Mouse (Mus musculus) urinary bladder, adult 2 months (tissue): Measurements from ENCODE around the gene Snapc3. TPM values are rescaled to one million over a fixed set of nuclear protein-coding genes. Genes with fewer than 3 reads are reported as not detected.

Experiments used
- DNase-seq: peaks from one replicate; pipeline ENCODE4 v3.0.0; 2022; ENCODE audit warnings: low spot score
- polyA plus RNA-seq: library from polyadenylated mRNA; depleted of rRNA; stranded (reverse); fragments of >200 nt; gene quantifications from 2 replicates; pipeline ENCODE4 v1.2.3, GENCODE M21; 2012; rRNA removed

Snapc3 gene
- polyA plus RNA-seq = 22.6 and 30.0 TPM in 2 replicates

DNA sequence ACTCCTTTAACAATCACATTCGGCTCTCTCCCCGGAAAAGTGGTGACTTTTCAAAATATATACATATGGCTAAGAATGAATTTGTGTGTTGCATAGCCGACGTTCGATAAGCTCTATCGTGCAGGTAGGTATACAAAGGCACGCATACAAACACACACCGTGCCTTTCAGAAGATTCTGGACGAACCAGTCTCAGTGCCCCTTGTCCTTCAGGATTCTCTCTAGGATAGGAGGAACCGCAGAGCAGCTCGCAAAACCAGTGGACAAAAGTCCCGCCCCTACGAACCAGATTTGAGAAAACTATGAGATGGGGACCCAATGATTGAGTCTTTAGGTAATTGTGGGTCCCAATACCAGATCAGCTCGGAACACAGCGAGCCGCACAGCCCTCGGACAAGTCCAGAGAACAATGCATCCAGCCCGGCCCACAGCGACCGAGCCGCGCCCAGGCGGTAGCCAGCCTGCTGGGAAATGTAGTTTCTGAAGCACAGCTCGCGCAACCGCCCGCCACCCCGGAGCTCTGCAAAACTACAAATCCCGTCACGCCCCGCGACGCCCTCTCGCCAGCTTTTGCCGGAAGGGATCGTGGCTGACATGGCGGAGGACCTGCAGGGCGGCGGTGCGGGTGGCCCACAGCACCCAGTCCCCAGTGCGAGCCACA, at the start of gene Snapc3:
Gene Snapc3, plus strand, starts transcription at position 565 of the 660 bp plus-strand sequence.
- peak; percentile 91 for DNase-seq

DNA sequence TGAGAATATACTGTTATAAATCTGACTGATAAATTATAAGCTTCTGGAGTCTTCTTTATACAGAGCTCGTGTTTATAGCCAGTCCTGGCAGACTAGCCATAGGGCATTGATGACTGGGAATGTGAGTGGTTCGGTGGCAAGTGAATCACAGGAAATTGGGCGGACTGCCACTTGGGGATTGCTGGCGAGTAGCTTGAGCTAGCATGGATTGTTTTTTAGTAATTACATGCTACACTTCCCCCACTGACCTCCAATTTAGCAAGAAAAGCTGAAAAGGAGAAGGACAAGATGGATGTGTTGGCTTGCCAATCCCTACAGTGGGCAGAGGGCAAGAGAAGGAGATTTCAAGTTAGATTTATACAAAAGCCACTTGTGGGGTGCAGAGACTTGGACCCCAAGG, 44.1 kb upstream of the Snapc3 start:
- no peak for DNase-seq

DNA sequence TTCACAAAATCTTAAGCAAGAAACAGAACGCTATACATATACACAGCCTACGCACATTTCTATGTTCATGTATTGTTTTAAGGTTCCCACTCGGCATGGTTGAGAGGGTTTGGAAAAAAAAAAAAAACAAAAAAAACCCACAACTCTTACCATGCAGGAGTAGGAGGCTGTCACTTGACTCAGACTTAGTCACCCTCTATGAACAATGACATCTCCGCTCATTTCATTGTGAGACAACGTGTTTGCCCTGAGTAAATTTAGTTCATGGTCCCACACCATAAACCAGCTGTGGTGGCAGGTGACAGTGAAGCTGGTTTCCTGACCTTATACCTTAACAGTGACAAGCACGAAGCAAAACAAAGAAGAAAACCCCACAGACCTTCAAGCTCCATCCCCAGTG, 41.9 kb upstream of the Snapc3 start:
- no peak for DNase-seq

DNA sequence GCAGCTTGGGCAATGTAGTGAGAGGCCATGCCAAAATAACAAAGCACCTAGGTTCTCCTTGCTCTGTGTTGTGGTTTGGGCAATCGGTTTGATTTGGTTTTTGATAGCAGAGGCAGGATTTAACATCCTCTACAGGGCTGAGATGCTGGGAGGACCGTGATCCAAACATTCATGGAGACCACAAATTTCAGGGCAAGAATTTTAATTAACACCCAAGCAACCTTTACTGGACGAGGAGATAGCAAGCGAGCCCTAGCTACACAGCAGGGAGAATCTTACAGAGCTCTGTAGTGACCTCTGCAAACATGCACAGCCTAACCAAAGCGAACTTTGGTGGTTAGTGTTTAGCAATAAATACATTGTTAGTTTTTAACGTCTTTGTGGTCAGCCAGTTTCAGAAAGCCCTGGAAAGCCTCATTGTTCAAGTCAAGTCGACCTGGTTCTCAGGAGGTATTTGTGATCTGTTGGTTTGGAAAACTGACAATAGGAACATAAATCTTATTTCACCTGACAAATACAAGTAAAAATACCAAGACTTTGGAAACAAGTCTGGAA, 41.0 kb upstream of the Snapc3 start:
- DNase-seq = no peak

DNA sequence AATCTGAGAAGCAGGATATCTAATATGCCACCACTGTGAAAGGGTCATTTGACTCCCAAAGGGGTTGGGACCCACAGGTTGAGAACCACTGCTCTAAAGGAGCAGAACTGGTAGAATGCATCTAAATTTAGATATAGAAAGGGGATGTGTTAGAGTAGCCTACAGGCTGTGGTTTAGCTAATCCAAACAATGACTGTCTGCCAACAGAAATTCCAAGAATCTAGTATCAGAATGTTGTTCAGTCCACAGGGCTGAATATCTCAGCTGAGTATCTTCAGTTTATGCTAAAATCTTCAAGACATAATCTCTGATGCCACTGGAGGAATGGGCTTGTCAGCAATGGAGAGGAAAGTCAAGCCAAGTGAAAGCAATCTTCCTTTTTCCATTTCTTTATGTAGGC, 38.5 kb upstream of the Snapc3 start:
- no peak for DNase-seq

DNA sequence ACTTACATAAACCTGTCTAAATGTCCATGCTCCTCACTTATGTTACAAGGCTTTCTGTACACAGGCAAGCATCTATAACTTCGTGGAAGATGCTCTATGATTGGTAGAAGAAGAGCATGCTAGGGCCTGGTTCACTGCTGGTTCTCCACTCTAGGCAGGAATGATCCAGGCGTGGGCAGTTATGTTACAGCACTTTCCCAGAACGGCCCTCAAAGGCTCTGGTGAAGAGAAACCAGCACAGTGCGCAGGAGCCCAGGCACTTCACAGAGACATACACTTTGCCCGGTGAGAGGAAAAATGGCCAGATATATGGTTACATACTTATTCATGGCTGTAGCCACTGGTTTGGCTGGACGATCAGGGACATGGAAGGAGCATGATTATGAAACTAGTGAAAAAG, 37.8 kb upstream of the Snapc3 start:
- DNase-seq = no peak

DNA sequence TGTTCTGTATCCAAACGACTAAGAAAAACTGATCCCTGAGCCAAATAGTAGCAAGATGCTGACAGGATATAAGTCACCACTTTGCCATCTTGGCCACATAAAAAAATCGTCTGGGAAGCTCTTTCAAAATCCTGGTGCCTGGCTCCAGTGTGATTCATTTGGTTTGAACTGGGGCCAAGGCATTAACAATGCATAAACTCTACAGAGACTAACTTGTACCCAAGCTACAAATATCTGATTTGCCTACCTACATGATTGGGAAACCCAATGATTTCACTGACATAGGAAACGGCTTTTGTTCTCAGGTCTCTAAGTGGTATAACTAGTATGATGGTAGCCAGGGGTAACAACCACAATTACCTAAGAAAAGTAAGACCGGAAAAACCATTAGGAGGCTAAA, 37.3 kb upstream of the Snapc3 start:
- no peak for DNase-seq

DNA sequence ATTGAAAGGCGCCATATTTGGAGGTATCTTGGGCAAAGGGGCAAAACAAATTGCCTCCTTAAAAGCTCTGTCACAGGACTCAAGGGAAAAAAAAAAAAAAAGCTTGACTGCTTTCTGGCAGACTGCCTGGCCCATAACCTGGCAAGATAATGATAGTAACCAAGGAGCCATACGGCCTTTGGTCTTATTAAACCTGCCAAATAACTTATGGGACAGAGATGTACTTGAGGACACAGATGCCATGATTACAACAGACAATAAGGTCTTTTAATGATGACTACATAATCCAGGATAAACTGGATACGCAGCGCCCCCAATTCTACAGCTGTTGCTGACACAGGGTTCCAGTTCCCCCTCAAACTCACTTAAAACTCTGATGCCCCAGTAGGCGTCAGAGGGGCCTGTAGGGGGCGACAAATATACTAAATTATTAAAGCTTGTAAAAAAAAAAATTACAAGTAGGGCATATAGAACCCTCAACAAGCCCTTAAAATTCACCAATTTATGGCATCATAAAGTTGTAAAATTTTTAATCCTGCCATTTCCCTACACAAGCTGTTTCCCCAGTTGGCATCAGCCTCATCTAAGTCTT, 33.5 kb upstream of the Snapc3 start:
- DNase-seq = no peak

DNA sequence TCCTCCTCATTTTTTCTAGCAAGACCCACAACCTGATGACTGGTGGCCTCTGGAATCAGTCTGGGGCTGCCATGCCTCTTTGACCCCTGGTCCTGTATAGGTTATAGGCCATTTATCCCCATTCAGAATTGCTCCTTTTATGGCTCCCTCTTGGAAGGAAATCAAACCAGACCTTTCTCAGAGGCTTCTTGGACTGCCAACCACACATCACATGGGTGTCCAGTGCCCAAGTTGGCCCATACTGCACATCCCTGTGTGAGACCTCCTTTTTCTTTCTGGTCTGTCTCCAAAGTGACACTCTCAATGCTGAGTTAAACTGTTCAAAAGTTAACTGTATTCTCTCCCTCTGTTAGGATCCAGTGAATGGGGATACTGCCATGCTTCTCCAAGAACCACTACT, 32.4 kb upstream of the Snapc3 start:
- no peak for DNase-seq

DNA sequence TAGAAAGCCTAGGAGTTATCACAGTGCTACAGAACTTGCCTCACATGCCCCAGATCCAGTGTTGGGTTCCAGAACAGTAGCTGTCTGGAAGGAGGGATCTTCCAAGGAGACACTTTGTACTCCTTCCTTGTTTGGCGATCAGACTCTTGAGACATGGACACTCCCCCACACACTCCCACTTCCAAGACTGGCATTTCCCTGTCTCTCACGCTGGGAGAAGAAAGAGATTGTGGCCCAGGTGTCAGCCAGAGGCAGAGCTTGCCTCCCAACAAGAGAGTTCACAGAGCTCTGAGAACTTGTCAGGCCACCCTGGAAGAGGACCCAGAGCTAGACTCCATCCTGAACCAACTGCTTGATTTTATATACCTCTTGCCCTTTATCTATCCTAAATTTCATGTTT, 27.0 kb upstream of the Snapc3 start:
- DNase-seq = no peak

DNA sequence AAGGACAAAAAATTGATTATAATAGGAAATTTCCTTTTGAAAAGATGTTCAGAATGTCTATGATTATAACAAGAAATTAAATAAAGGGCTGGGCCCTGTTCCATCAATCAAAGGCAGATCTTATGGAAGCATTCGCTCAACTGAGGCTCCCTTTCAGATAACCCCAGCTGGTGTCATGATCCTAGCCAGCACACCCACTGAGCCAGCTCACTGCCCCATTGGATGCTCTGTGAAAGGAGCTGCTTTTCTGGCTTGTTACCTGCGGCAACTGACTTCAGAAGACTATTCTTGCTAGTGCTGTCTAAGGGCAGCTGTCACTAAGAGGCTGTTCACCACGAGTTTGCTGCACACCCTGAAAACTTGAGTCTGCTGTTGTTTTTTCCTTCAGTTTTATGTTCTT, 25.6 kb upstream of the Snapc3 start:
- DNase-seq = no peak

DNA sequence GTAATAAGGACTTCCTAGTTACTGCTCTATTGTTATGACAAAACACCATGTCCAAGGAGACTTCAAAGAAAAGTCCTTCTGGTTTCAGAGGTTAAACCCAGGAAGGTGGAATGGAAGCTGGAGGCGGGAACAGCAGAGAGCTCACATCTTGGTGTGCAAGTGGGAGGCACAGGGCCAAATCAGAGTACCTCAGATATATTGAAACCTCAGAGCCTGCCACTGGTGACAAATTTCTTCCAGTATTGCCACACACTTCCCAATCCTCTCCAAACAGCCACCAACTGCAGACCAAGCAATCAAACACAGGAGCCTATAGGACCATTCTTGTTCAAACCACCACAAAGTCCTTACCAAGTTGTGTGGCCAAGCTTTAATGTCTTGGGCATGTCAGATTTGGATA, 23.8 kb upstream of the Snapc3 start:
- no peak for DNase-seq

DNA sequence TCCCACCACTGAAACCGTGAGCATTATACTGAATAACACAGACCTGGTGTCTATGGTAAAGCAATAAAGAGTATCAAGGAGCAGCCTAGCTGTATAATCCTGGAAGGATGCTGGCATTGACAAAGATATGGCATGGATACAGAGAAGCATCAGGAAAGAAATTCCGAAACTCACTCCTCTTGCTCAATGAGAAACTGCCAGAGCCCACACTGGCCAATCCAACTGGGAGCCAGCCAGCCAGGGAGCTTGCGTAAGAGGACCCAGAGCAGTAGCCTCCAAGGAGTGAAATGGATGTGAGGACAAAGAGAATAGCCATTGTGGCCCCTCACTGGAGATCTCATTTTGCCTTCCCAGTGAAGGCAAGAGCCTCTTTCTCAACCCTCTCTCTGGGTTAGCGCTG, 21.2 kb upstream of the Snapc3 start:
- DNase-seq = no peak

DNA sequence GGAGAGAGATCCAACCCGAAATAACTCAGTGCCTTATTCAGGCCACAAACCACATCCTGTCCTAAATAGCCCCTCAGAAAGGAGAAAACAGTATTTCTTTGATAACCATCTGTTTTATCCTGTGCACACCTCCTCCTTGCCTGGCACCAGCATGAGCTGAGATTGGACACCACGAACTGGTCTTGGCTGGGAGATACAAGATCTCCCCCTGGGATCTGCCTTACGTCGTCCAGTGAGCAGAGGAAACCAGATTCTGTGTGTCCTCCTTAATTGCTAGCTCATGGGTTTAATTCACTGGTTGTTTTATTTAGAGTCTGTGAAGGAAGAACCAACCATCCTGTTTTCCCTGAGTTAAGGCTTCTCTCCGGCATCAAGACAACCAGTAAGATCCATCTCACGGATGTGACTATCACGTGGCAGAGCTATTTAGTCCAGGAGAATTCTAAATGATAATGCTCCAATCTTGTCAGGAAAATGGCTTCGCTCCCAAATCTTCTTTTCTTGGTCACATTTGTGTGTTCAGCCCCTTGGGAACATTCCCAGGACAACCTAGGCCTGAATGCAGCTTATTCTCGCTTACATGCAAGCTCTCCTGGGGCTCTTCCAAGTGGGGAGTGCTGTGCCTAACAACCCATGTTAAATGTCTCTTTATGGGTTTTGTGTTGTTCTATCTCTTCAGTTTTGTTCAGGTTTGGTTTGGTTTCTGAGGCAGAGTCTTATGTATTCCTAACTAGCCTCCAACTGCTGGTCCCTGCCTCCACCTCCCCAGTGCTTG, 20.3 kb upstream of the Snapc3 start:
- DNase-seq = no peak

DNA sequence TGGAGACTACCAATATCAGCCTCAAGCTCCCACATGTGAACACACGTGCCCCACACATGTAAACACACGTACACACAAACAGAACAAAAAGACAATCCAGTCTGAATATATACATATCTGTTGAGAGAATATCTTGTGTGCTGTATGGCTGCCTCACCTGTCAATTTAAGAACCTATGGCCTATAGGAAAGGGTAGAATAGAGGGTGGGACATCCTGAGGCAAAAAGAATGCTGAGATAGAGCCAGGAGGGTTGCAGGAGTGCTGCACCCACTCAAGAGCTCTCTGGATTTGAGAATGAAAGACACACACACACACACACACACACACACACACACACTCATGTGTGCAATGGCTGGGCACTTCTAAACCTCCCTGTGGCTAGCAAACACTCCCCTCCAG, 19.0 kb upstream of the Snapc3 start:
- DNase-seq = no peak

DNA sequence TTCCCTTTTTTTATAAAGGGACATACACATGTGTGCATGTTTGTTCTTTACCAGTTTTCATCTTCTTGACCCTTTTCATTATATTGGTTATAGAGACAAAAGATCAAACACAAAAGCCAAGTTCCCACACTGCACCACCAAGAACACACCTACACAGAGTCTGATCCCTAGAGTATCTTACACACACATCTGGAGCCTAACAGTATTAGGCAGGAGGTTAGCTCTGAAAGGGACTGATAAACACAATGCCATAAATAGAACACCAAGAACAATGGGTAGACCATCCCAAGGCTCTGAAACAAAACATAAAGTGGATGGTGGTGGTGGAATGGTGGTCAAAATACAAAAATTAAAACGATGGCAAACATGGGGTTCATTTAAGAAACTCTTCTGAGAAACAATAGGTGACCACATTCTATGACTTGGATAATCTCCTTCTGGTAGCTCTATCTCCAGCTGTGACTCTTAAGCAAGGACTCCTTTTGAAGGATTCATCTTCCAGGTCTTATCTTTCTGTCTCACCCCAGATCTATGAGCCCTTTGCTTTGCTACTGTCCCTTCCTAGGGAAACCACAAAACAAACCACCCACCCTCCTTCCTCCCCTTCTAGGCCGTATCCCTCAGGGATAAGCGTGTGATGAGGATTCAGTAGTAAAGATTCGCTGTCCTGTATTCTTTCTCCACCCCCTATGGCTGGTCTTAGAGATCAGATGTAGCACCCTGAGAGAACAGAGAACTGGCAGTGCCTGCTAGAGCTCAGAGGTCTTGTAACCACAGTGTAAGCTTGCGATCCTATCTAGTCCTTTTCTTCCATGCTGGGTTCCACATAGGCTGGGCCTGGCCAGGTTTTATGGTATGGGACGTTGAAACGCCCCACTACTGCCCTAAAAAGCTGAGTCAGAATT, 16.6 kb upstream of the Snapc3 start:
- DNase-seq = no peak

DNA sequence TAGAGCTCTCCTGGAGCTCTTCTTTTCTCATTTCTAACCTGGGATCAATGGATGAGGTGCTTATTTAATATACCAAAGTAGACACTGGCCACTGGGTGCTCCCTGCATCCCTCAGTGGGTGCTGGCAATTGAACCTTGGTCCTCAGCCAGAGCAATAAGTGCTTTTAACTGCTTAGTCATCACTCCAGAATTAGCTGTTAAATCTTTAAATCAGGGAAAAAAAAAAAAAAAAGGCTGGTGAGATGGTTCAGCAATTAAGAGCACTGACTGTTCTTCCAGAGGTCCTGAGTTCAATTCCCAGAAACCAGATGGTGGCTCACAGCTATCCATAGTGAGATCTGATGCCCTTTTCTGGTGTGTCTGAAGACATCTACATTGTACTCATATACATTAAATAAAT, 15.8 kb upstream of the Snapc3 start:
- DNase-seq = no peak

DNA sequence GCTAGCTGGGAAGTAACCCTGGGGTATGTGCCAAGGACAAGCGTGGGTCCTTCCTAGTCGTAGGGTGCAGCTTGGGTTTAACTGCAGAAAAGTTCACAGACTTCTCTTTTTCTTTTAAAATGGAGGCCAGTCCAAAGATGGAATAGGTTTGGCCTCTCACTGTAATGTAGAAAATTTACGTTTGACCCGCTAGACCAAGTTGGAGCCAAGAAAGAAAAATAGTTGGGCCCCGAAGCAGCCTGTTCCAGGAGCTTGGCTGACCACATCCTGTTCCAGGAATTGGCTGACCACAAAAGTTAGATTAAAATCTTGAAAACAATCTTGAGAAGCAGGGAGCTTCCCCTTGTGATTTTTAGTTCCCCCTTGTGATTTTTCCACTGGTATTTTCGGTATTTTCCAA, 9.8 kb upstream of the Snapc3 start:
- no peak for DNase-seq

DNA sequence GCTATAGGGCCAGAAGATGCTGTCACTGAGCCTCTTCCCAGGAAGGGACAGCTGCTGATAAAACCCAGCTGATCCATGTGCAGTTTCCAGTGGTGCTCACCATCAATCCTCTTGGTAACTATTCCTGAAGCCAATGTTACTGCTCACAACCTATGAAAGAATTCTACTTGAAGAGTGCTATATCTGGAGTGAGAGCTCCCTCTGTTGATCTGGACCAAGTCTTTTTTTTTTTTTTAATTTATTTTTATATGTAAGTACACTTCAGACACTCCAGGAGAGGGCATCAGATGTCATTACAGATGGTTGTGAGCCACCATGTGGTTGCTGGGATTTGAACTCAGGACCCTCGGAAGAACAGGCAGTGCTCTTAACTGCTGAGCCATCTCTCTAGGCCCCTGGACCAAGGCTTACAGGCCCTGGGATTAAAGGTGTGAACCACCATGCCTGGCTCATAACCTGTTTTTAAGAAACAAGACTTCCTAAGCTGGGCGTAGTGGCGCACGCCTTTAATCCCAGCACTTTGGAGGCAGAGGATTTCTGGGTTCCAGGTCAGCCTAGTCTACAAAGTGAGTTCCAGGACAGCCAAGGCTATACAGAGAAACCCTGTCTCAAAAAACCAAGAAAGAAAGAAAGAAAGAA, 7.5 kb upstream of the Snapc3 start:
- DNase-seq = no peak

DNA sequence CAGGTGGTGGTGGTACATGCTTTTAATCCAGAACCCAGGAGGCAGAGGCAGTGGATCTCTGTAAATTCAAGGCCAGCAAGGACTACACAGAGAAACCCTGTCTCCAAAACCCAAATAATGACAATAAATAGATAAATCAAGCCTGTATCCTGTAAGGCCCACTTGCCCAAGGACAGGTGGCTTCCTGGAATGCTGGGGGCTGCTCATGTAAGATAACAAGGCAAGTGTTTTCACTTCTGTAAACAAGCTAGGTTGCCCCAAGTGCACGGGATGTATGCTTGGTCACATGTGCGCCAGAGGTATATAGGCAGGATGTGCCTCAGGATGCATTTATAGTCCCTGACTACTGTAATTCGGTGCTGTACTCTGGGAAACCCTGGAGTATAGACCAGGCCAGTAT, 5.5 kb upstream of the Snapc3 start:
- DNase-seq = no peak

DNA sequence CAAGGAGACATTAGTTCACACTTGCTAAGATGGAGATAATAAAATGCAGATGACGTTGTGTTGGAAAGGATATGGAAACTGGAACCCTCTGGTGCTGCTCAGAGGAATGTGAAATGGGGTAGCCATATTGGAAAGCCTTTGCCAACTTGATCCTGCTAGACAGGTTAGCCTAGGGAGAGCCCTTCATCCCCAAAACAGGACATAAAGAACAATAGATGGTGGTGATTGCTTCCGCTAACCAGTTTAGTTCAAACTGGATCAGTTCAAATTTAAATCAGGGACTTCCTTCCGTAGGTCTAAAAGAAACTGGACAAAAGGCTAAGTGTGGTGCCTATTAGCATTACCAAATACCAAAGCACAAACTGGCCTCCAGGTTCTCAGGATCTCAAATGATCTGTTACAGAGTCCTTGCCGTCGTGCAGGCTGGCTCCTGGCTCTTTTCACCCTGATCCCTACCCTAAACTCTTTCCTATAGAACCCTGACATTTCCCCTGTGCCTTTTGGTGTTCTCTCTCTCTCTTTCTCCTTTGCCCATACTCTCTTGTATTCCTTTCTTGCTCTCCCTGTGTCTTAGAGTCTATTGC, 3.2 kb upstream of the Snapc3 start:
- DNase-seq = no peak
